Mouse (Mus musculus): ENCODE measurements at regions not wholly inside any gene's neighbourhood (a gene's known extent, or its start where the extent isn't known, plus 50 kb on each side); places are given as distances from the start of the nearest gene placed in this dataset.

DNA sequence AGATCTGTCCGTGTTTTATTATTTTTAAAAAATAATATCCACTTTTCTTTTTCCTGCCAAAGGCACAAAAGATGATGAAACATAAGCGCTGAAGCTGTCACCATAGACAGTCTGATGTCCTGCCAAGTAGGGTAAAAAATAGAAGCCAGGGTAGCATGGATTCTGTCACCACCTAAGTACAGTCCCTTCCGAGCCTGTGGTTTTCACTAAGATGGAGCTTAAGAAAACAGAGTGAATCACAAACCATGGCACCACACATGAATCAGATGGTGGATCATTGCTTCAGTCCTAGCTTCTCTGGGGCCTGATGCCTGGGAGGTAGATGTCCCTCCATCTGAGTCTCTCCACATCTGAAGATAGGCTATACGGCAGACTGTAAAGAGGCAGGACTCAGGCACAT is 55.9 kb upstream of the Fmod start:
- in situ Hi-C loops (cut with MboI, MseI), result loop anchor here (25.0 kb wide), 1 partner anchor 1044 kb away; no protein-coding TSS in a partner anchor

DNA sequence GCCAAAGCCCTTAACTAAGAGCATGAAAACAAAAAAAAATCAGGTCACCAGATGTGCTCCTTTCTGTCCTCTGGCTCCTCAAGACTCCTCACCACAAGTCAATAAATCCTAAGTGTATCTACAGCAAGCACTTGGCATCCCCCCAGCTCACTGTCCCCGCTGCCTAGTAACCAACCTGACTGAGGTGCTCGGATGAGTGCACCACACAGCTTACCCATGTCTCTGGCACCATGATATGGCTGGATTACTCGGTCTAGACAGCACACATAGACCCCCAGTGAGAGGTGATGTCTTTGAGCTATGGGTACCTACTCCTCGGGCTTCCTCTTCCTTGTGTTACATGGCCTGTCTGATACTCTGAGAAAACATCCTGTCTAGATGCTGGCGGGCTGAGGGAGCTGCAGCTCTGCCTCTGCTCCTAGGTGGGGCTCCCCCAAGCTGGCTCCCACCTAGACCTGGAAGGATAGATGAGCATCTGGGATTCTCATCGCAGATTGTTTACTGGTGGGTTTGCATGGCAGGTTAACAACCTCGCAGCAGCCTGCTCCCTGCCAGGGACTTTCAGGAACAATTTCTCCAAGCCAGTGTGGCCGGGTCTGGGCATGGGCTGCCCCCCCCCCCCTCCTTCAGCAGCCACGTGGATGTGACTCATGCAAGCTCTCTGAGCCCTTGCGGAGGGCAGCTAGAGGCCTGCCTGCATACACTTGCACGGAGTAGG is 57.2 kb upstream of the Prelp start:
- in situ Hi-C loops (cut with MboI, MseI), result loop anchor here (25.0 kb wide), 1 partner anchor 1041 kb away; no protein-coding TSS in a partner anchor

DNA sequence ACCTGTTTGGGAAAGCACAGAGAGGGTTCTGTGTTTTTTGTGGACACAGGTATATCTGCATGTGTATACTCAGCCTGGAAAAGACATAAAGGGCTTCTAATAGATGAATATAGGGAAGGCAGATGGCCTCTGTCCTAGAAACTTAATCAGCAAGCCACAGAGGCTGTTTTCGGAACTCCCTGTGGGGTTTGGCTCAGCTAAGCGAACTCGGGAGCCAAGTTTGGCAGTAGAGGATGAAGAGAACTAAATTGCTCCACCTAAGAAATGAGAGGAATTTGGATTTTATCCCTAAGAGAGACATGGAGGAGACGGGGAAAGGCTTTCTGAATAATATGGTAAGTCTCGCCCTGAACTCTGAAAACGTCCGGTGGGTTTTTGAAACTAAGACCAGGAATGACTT is 56.0 kb upstream of the Prelp start:
- in situ Hi-C loops (cut with MboI, MseI), result loop anchor here (25.0 kb wide), 1 partner anchor 1040 kb away; no protein-coding TSS in a partner anchor

DNA sequence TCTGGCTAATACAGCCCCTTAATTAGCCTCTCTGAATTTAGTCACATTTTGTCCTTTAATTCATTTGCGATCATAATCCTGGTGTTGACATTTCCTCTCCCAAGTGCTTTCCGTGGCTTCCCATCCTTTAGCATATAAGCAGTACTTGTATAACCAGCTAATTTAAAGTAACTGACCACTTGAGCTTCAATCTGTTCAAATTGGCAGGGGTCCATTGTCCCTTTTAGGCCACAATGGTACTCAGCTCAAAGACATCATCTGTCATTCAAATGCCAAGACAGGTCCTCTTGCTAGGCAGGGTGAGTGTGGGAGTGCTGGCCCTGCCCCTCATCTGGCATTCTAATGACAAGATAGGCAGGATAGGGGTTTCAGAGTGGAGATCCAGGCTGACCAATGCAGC is 52.6 kb upstream of the Prelp start:
- in situ Hi-C loops (cut with MboI, MseI), result no loop called here

DNA sequence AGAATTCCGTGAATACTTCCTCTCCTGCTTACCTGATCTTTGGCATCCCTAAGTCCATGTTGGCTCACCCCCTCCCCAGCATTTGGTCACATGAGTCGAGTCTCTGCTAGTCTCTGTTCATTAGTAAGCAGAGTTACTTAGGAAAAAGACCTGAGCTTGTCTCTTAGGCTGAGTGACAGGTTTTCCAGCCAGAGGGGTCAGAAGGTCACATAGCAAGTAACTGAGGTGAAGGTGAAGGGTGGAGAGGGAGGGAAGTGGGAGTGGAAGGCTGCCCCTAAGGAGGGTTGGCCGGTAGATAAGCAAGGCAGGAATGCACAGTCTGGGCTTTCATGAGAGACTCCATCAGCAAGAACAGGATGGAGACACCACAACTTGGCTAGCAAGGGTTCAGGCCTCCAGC is 50.1 kb upstream of the Prelp start:
- in situ Hi-C loops (cut with MboI, MseI), result no loop called here

Data from T-helper 1 cell (primary cell).